Mouse (Mus musculus): Measurements from ENCODE around the gene Slc7a7.

- TF ChIP-seq CTCF (IDR thresholded peaks at IDR 0.05; ENCODE audit: control insufficient read depth, insufficient read depth, insufficient read length) (no peak), MAX (IDR thresholded peaks at IDR 0.05) (no peak), USF1 (IDR thresholded peaks at IDR 0.05; ENCODE audit: low read depth) (no peak), MYOD1 (IDR thresholded peaks at IDR 0.05; ENCODE audit: control insufficient read depth, insufficient read length, low read depth) (no peak)
Observed at GRCm38 (mm10) chr14:54397872-54398527, 19.6 kb downstream of the Slc7a7 start.
